Mouse (Mus musculus) left cerebral cortex, postnatal 25 days (tissue): ENCODE results near the gene Col23a1. TPM values are rescaled to one million over a fixed set of nuclear protein-coding genes. Genes with fewer than 3 reads are reported as not detected.
"Not testable (repeated sequence)": the region's sequence is repeated elsewhere in the genome, so short reads cannot be mapped to it uniquely, and the experiment has no call there.

ENCODE experiments used
- DNase-seq, 2 experiments: peaks; one replicate each; pipeline ENCODE4 v3.0.0; 2022; ENCODE audit warnings: low spot score in 2 of 2, mixed read lengths in 1 of 2
- intact Hi-C: fragments of 180-260 bp; cut with DNase I; formaldehyde crosslinking; loops from one replicate; pipeline ENCODE4 v1.15.1; 2025
- total RNA-seq, 2 experiments: library from RNA; stranded (reverse); gene quantifications; 2 replicates each; pipeline ENCODE4 v1.2.3; 2021

Col23a1 gene
- total RNA-seq, 2 experiments from 2014 or later, result 8.8 to 10.9 TPM

- no peak for DNase-seq
- intact Hi-C loops, result no loop called here
These were observed 305.1 kb downstream of the Col23a1 start for GRCm38 (mm10) chr11:51594715-51595350.

GRCm38 (mm10) chr11:51595459-51596083 lies 305.9 kb downstream of the Col23a1 start:
- DNase-seq, result no peak
- intact Hi-C loops, result no loop called here

GRCm38 (mm10) chr11:51597553-51597952 lies 307.8 kb downstream of the Col23a1 start:
- intact Hi-C loops, result no loop called here
- no peak for DNase-seq

- DNase-seq, result peak in 1 of 2 experiments; percentile 48
- intact Hi-C loops, result no loop called here
These were observed 312.5 kb downstream of the Col23a1 start for GRCm38 (mm10) chr11:51602253-51602652.

- DNase-seq, result peak; percentile 72 to 82
- intact Hi-C loops, result loop anchor here (5.0 kb wide), 1 partner anchor 611 kb away; no protein-coding TSS in a partner anchor
These were observed 316.1 kb downstream of the Col23a1 start for GRCm38 (mm10) chr11:51605602-51606446.

- intact Hi-C loops, result loop anchor here (5.0 kb wide), 1 partner anchor 611 kb away; no protein-coding TSS in a partner anchor
- peak; percentile 98 to 99 for DNase-seq
These were observed 316.9 kb downstream of the Col23a1 start, which contains the start of gene Hnrnpab for GRCm38 (mm10) chr11:51606447-51607095. Hnrnpab (minus strand) TSS chr11:51606847.

- intact Hi-C loops, result loop anchor here (5.0 kb wide), 1 partner anchor 610 kb away; no protein-coding TSS in a partner anchor
- no peak for DNase-seq
These were observed 317.5 kb downstream of the Col23a1 start for GRCm38 (mm10) chr11:51607096-51607738.

- no peak for DNase-seq
- intact Hi-C loops, result loop anchor here (5.0 kb wide), 1 partner anchor 608 kb away; no protein-coding TSS in a partner anchor
These were observed 319.7 kb downstream of the Col23a1 start for GRCm38 (mm10) chr11:51609266-51609909.

- DNase-seq, result not testable (repeated sequence)
- intact Hi-C loops, result loop anchor here (5.0 kb wide), 1 partner anchor 607 kb away; no protein-coding TSS in a partner anchor
These were observed 320.2 kb downstream of the Col23a1 start for GRCm38 (mm10) chr11:51609940-51610339.

GRCm38 (mm10) chr11:51614256-51614655 lies 324.5 kb downstream of the Col23a1 start:
- intact Hi-C loops, result no loop called here
- no peak for DNase-seq

- no peak for DNase-seq
- intact Hi-C loops, result no loop called here
These were observed 325.4 kb downstream of the Col23a1 start for GRCm38 (mm10) chr11:51615129-51615528.

GRCm38 (mm10) chr11:51615601-51616000 lies 325.9 kb downstream of the Col23a1 start:
- intact Hi-C loops, result no loop called here
- DNase-seq, result peak in 1 of 2 experiments; percentile 42

GRCm38 (mm10) chr11:51616113-51616512 lies 326.4 kb downstream of the Col23a1 start:
- DNase-seq, intact Hi-C loops: not testable (repeated sequence)

- DNase-seq, result peak; percentile 71 to 84
- intact Hi-C loops, result loop anchor here (1.0 kb wide), 2 partner anchors 33 to 64 kb away; partner anchors contain the start of genes D930048N14Rik and N4bp3
These were observed 328.0 kb downstream of the Col23a1 start for GRCm38 (mm10) chr11:51617693-51618092.

GRCm38 (mm10) chr11:51618894-51619408 lies 329.2 kb downstream of the Col23a1 start:
- DNase-seq, result no peak
- intact Hi-C loops, result loop anchor here (1.0 kb wide), 2 partner anchors 16 to 31 kb away; partner anchors contain the start of genes D930048N14Rik, N4bp3 and Rmnd5b

GRCm38 (mm10) chr11:51619409-51620060 lies 329.8 kb downstream of the Col23a1 start, which contains the start of gene Nhp2:
Nhp2 (plus strand) TSS chr11:51619735.
- intact Hi-C loops, result loop anchor here (1.0 kb wide), 1 partner anchor 16 kb away; the partner anchor contains the start of gene Rmnd5b
- peak; percentile 88 to 97 for DNase-seq

GRCm38 (mm10) chr11:51620084-51620483 lies 330.4 kb downstream of the Col23a1 start:
- no peak for DNase-seq

More at GRCm38 (mm10) chr11:51620084-51620483, 330.4 kb downstream of the Col23a1 start:
- intact Hi-C loops, result no loop called here
